Mouse (Mus musculus): ENCODE measurements around the gene Gm5767. TPM values are rescaled to one million over a fixed set of nuclear protein-coding genes. Genes with fewer than 3 reads are reported as not detected.
A peak's percentile ranks its signal among the peaks of the same experiment; 100 is the strongest.

The Gm5767 gene
- total and polyA plus RNA-seq, 2 experiments from 2014 or later = not detected

DNA sequence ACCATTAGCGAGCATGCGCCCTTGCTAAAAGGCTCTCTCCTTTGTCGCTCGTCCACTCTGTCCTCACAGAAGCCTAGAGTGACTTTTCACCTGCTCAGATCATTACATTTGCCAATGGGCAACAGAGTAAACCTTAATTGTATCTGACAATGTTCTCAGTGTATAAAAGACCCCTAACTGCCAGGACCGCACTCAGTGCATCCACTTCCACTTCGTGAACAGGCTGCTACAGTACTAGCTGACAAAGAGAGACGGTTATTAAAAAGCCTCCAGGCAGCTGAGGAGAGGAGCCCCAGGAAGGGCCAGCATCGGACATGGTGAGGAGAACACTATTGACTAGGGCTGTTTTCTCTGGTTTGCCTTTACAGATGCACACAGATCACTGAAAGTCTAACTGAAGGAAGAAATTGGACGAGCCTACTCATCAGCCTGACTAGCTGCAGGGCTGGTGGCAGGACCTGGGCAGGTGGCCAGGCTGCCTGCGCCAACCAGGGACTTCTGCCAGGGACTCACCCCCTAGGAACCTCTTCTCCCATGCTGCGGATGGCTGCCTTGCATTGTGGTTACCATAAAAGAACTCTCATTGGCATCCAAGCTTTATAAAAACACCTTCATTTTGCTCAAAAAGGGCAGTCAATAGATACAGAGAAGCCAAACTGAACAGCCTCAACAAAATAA is 9.5 kb downstream of the Gm5767 start:
- TF ChIP-seq CTCF (IDR thresholded peaks at IDR 0.05; ENCODE audit: low read depth) = no peak
- Histone ChIP-seq H3K27ac (peak overlapping the region; percentile 59), H3K4me1 (ENCODE audit: insufficient read depth, low read length) (no peaks in the 10 kb centered on the region), H3K4me2 (ENCODE audit: low read depth, low read length) (no peak overlapping the region), H3K9ac (replicated peaks; ENCODE audit: low read length) (no peak overlapping the region), H3K27me3 (ENCODE audit: insufficient read depth, low read length) (no peaks in the 10 kb centered on the region), H3K36me3 (ENCODE audit: insufficient read depth, low read length) (peaks cover 47% of the 10 kb centered on the region), H3K9me3 (ENCODE audit: low read length) (no peaks in the 10 kb centered on the region), H3K4me3 (ENCODE audit: low read length) (no peak overlapping the region)
- 43% methylated on average over 11 of the region's 11 CpGs for WGBS
- DNase-seq (ENCODE audit: low spot score) = peak; percentile 83
- ATAC-seq = peak; percentile 83

DNA sequence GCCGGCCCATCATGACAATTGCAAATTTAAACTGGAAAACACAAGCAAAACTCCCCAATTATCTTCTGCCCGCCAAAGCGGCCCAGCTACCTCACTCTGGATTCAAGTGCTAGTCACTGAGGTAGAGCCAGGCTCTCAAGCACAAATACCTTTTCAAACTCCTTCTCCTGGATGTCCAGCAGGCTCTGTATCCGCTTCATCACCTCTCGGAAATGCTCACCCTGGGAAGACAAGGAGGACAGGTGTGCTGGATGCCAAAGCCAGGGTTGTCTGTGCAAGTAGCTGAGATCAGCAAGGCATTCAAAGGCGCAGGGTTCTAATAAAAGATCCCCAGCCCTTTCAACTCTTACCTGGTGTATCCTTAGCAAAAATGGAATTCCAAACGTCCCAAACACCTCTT is 10.6 kb downstream of the Gm5767 start:
- Histone ChIP-seq H3K4me3 (ENCODE audit: low read length) (no peak overlapping the region), H3K27ac (peak overlapping the region; percentile 59), H3K9me3 (ENCODE audit: low read length) (no peaks in the 10 kb centered on the region), H3K4me2 (ENCODE audit: low read depth, low read length) (no peak overlapping the region), H3K27me3 (ENCODE audit: insufficient read depth, low read length) (no peaks in the 10 kb centered on the region), H3K9ac (replicated peaks; ENCODE audit: low read length) (no peak overlapping the region), H3K36me3 (ENCODE audit: insufficient read depth, low read length) (peaks cover 53% of the 10 kb centered on the region), H3K4me1 (ENCODE audit: insufficient read depth, low read length) (no peaks in the 10 kb centered on the region)
- WGBS = 88% methylated on average over 7 of the region's 7 CpGs
- TF ChIP-seq CTCF (IDR thresholded peaks at IDR 0.05; ENCODE audit: low read depth) = no peak
- DNase-seq (ENCODE audit: low spot score) (no peak), ATAC-seq (no peak)

DNA sequence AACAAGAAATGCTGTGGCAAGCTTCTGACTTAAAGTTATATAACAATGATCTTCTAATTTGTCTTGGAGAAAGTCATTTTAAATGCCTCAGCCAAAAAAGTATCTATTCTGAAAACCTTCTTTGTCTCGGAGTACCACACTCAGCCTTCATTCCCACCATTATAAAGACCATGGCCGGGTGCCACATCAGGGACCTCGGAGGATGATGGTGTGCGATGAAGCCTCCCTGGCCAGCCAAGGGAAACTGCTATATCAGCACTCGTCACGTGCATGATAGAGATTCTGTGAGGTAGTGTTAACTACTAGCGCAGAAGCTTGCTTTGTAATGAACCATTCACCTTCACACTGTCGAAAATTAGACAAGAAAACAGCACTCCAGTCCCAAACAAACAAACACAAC is 19.0 kb downstream of the Gm5767 start:
- Histone ChIP-seq H3K9ac (replicated peaks; ENCODE audit: low read length) (no peak overlapping the region), H3K9me3 (ENCODE audit: low read length) (no peaks in the 10 kb centered on the region), H3K4me3 (ENCODE audit: low read length) (no peak overlapping the region), H3K36me3 (ENCODE audit: insufficient read depth, low read length) (peaks cover 88% of the 10 kb centered on the region), H3K4me1 (ENCODE audit: insufficient read depth, low read length) (no peaks in the 10 kb centered on the region), H3K27me3 (ENCODE audit: insufficient read depth, low read length) (no peaks in the 10 kb centered on the region), H3K4me2 (ENCODE audit: low read depth, low read length) (no peak overlapping the region), H3K27ac (no peak overlapping the region)
- TF ChIP-seq CTCF (IDR thresholded peaks at IDR 0.05; ENCODE audit: low read depth) = no peak
- no peak for DNase-seq (ENCODE audit: low spot score)
- 76% methylated on average over 8 of the region's 8 CpGs for WGBS
- no peak for ATAC-seq

DNA sequence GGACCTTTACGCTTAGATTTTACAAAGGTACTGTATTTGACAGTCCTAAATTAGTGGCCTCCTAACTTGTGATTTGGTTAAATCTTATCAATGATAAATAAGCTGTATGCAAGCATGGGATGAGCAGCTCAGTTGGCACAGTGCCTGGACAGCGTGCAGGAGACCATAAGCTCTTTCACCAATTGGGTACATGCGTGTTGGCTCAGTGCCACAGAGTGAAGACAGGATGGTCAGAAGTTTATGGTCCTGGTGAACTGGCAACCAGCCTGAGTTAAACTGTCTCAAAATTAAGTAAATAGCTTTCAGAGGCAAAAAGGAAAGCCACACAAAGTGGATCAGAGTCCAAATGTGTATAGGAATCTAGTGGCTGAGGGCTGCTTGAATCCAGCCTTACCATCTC is 20.0 kb downstream of the Gm5767 start:
- DNase-seq (ENCODE audit: low spot score) = peak; percentile 55
- no peak for TF ChIP-seq CTCF (IDR thresholded peaks at IDR 0.05; ENCODE audit: low read depth)
- 71% methylated on average over 3 of the region's 3 CpGs for WGBS
- Histone ChIP-seq H3K27me3 (ENCODE audit: insufficient read depth, low read length) (no peaks in the 10 kb centered on the region), H3K36me3 (ENCODE audit: insufficient read depth, low read length) (peaks cover 87% of the 10 kb centered on the region), H3K4me1 (ENCODE audit: insufficient read depth, low read length) (no peaks in the 10 kb centered on the region), H3K9me3 (ENCODE audit: low read length) (no peaks in the 10 kb centered on the region), H3K4me3 (ENCODE audit: low read length) (no peak overlapping the region), H3K27ac (no peak overlapping the region), H3K4me2 (ENCODE audit: low read depth, low read length) (no peak overlapping the region), H3K9ac (replicated peaks; ENCODE audit: low read length) (no peak overlapping the region)
- ATAC-seq = no peak

DNA sequence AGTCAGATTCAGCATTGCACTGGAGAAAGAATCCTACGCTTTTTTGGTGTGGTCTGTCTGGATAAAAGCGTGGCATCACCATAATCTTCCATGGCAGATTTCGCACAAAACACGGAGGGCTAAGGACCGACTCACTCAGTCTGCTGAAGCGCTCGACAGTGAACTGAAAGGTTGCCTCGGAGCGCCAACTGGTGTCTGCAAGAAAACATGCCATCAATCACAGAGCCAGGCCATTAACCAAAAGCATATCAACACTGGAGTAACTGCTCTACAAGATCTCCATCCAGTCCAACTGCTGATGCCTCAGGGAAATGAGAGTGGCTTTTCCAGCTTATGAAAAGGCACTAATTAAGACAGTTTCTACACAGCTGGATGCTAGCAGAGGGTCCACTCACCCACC is 31.4 kb downstream of the Gm5767 start:
- no peak overlapping the region for H3K9ac ChIP-seq (replicated peaks; ENCODE audit: low read length)
- H3K4me1 ChIP-seq (ENCODE audit: insufficient read depth, low read length) = no peaks in the 10 kb centered on the region
- TF ChIP-seq CTCF (IDR thresholded peaks at IDR 0.05; ENCODE audit: low read depth) = peak; percentile 13; the same call in 1 of the 2 replicates
- no peaks in the 10 kb centered on the region for H3K9me3 ChIP-seq (ENCODE audit: low read length)
- 46% methylated on average over 9 of the region's 9 CpGs for WGBS
- no peak overlapping the region for H3K4me3 ChIP-seq (ENCODE audit: low read length)
- H3K4me2 ChIP-seq (ENCODE audit: low read depth, low read length) = no peak overlapping the region
- no peak for ATAC-seq
- H3K27ac ChIP-seq = no peak overlapping the region
- H3K27me3 ChIP-seq (ENCODE audit: insufficient read depth, low read length) = no peaks in the 10 kb centered on the region
- H3K36me3 ChIP-seq (ENCODE audit: insufficient read depth, low read length) = peaks cover 58% of the 10 kb centered on the region; the same call in 1 of the 2 replicates
- DNase-seq (ENCODE audit: low spot score) = peak; percentile 33

DNA sequence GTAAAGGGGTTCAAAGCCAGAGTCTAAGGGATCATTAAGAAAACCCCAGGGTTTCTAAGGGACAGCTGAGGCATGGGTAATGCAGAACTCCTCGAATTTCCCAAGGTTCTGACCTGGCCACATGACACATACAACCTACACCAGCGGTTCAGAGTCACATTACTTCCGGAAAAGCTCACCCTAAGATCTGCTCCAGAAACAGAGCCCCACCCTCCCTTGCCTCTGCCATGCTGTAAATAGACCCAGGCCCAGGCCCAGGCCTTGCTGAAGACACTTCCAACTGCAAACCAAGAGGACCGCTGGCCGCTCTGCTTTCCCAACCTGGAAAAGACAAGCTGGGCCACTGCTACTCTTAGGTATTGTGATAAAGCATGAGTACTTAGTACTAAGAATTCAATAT is 34.3 kb downstream of the Gm5767 start:
- H3K36me3 ChIP-seq (ENCODE audit: insufficient read depth, low read length) = peaks cover 36% of the 10 kb centered on the region; the same call in 1 of the 2 replicates

DNA sequence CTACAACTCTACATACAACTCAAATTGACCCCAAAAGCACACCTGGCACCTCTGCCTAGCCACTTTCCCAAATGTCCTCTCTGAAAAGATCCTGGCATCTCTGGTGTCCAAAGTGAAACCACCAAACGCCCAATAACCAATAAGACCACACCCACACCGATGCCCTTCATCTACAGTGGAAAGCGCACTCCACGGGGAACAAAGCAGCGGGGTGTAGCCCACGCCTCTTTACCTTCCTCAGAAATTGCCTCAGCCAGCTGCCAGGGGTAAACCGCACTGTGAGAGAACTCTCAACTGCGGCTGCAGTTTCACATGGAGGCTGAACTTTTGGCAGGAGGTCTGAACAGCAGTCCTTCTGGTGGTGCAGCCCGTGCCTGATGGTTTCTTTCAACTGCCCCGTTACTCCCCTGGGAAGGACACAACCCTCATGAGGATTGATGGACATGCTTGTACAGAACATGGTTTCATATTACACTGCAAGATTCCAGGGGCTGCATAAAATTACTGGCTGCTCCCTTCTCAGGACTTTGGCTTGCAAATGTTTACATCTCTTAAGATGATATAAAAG is 35.0 kb downstream of the Gm5767 start:
- no peak for ATAC-seq
- 63% methylated on average over 10 of the region's 10 CpGs for WGBS
- H3K9me3 ChIP-seq (ENCODE audit: low read length) = no peaks in the 10 kb centered on the region
- no peak overlapping the region for H3K4me3 ChIP-seq (ENCODE audit: low read length)
- DNase-seq (ENCODE audit: low spot score) = no peak
- TF ChIP-seq CTCF (IDR thresholded peaks at IDR 0.05; ENCODE audit: low read depth) = no peak
- H3K9ac ChIP-seq (replicated peaks; ENCODE audit: low read length) = no peak overlapping the region
- H3K27ac ChIP-seq = no peak overlapping the region
- H3K4me1 ChIP-seq (ENCODE audit: insufficient read depth, low read length) = no peaks in the 10 kb centered on the region
- H3K36me3 ChIP-seq (ENCODE audit: insufficient read depth, low read length) = peaks cover 31% of the 10 kb centered on the region; the same call in 1 of the 2 replicates
- no peaks in the 10 kb centered on the region for H3K27me3 ChIP-seq (ENCODE audit: insufficient read depth, low read length)
- H3K4me2 ChIP-seq (ENCODE audit: low read depth, low read length) = no peak overlapping the region

More for the DNA sequence above, 34.3 kb downstream of the Gm5767 start:
- H3K9me3 ChIP-seq (ENCODE audit: low read length) = no peaks in the 10 kb centered on the region
- no peaks in the 10 kb centered on the region for H3K27me3 ChIP-seq (ENCODE audit: insufficient read depth, low read length)
- no peak overlapping the region for H3K9ac ChIP-seq (replicated peaks; ENCODE audit: low read length)
- H3K27ac ChIP-seq = no peak overlapping the region
- H3K4me2 ChIP-seq (ENCODE audit: low read depth, low read length) = no peak overlapping the region
- no peak for TF ChIP-seq CTCF (IDR thresholded peaks at IDR 0.05; ENCODE audit: low read depth)
- ATAC-seq (no peak), DNase-seq (ENCODE audit: low spot score) (no peak)
- WGBS = 85% methylated on average over 5 of the region's 5 CpGs
- no peaks in the 10 kb centered on the region for H3K4me1 ChIP-seq (ENCODE audit: insufficient read depth, low read length)
- no peak overlapping the region for H3K4me3 ChIP-seq (ENCODE audit: low read length)

Data from hindbrain, postnatal 0 days (tissue).